Mouse (Mus musculus) liver, postnatal 0 days (tissue): ENCODE measurements at regions not wholly inside any gene's neighbourhood (a gene's known extent, or its start where the extent isn't known, plus 50 kb on each side); places are given as distances from the start of the nearest gene placed in this dataset.
"Not testable (repeated sequence)": the region's sequence is repeated elsewhere in the genome, so short reads cannot be mapped to it uniquely, and the experiment has no call there.

ENCODE experiments used
- CTCF ChIP-seq: sonication (generic); IDR thresholded peaks from 2 replicates; pipeline ENCODE4 v1.5.1; 2016; ENCODE audit warnings: antibody characterized with exemption, low read depth
- EP300 ChIP-seq: IDR thresholded peaks from 2 replicates; pipeline ENCODE4 v1.6.1; 2016; ENCODE audit warnings: antibody characterized with exemption, low read depth, mild to moderate bottlenecking

DNA sequence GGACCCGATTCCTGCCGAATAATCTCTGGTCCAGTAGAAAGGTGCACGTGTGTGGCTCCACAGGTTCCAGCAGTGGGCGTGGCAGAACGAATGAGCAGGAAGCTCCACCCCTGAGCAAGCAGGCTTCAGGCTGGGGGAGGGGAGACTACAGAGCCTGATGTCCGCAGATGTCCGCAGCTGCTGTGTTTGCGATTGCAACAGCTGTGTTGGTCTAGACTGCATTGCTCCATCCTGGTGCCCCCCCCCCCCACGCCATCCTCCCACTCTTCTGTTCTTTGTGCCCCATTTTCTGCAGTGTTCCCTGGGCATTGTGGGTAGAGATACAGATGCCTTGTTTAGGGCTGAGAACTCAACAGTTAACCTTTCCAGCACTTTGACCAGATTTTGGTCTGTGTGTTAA lies 150.3 kb upstream of the Trpc7 start:
- not testable (repeated sequence) for TF ChIP-seq CTCF, EP300
